Mouse (Mus musculus) forebrain, embryonic 15.5 days (tissue): ENCODE measurements around the gene Zfp846. TPM values are rescaled to one million over a fixed set of nuclear protein-coding genes. Genes with fewer than 3 reads are reported as not detected.
"Not testable (repeated sequence)": the region's sequence is repeated elsewhere in the genome, so short reads cannot be mapped to it uniquely, and the experiment has no call there.

ENCODE experiments used
- ATAC-seq: fragments of 200-750 bp; cut with Nextera tagmentation; replicated peaks from 2 replicates; pipeline ENCODE4 v1.8.0; 2017; ENCODE audit warnings: mild to moderate bottlenecking, moderate TSS enrichment, moderate library complexity
- H3K27ac ChIP-seq: fragments of 300-500 bp; sonication (generic); replicated peaks from 2 replicates; pipeline ENCODE4 v1.5.1; 2015; ENCODE audit warnings: mild to moderate bottlenecking, inconsistent platforms
- H3K27me3 ChIP-seq: fragments of 300-500 bp; sonication (generic); 2 replicates; pipeline ENCODE4 v1.6.1; 2015; ENCODE audit warnings: inconsistent platforms
- H3K36me3 ChIP-seq: fragments of 300-500 bp; sonication (generic); 2 replicates; pipeline ENCODE4 v1.6.1; 2015; ENCODE audit warnings: mild to moderate bottlenecking, inconsistent platforms
- H3K4me1 ChIP-seq: fragments of 300-500 bp; sonication (generic); 2 replicates; pipeline ENCODE4 v1.6.1; 2015; ENCODE audit warnings: inconsistent platforms
- H3K4me2 ChIP-seq: fragments of 300-500 bp; sonication (generic); replicated peaks from 2 replicates; pipeline ENCODE4 v1.6.1; 2015; ENCODE audit warnings: mild to moderate bottlenecking, inconsistent platforms
- H3K4me3 ChIP-seq: fragments of 300-500 bp; sonication (generic); 2 replicates; pipeline ENCODE4 v1.5.1; 2015; ENCODE audit warnings: mild to moderate bottlenecking, inconsistent platforms
- H3K9ac ChIP-seq: fragments of 300-500 bp; sonication (generic); replicated peaks from 2 replicates; pipeline ENCODE4 v1.6.1; 2015; ENCODE audit warnings: mild to moderate bottlenecking, inconsistent platforms
- H3K9me3 ChIP-seq: fragments of 300-500 bp; sonication (generic); 2 replicates; pipeline ENCODE4 v1.6.1; 2016; ENCODE audit warnings: inconsistent platforms
- WGBS: fragments of 180-500 bp; shearing (Covaris S2); methylation state at CpG from one replicate; pipeline ENCODE4 v1.1.7; 2015; ENCODE audit warnings: mixed read lengths; 5-methylcytosine and 5-hydroxymethylcytosine counted together
- polyA plus RNA-seq: library from polyadenylated mRNA; unstranded; fragments of >200 nt; fragmentation: Nextera tagmentation; extraction: Ambion mirVana; gene quantifications from 2 replicates; pipeline ENCODE4 v1.2.1, GENCODE M21; 2015

Gene Zfp846
- polyA plus RNA-seq, 1 experiment from 2014 or later = 47.4 TPM

DNA sequence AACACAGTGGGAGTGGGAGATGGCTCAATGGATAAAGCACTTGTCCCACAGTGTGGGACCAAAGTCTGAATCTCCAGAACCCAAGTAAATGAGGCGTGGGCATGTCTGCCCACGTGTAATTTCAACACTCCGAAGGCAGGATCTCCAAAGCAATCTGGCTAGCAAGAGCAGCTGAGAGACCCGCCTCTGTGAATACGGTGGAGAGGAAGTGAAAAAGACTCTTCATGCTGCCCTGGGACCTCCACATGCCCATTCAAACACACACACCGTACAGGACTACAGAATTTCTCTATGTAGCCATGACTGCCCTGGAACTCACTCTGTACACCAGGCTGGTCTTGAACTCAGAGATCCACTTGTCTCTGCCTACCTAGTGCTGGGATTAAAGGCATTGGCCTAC, 20.2 kb downstream of the Zfp846 start:
- Histone ChIP-seq H3K4me1 (peaks cover 2% of the 10 kb centered on the region), H3K4me2 (no peak overlapping the region), H3K27me3 (no peaks in the 10 kb centered on the region), H3K36me3 (peaks cover 24% of the 10 kb centered on the region), H3K27ac (no peak overlapping the region), H3K9ac (no peak overlapping the region), H3K4me3 (no peak overlapping the region), H3K9me3 (no peaks in the 10 kb centered on the region)
- 87% methylated on average over 6 of the region's 6 CpGs for WGBS
- ATAC-seq = no peak

DNA sequence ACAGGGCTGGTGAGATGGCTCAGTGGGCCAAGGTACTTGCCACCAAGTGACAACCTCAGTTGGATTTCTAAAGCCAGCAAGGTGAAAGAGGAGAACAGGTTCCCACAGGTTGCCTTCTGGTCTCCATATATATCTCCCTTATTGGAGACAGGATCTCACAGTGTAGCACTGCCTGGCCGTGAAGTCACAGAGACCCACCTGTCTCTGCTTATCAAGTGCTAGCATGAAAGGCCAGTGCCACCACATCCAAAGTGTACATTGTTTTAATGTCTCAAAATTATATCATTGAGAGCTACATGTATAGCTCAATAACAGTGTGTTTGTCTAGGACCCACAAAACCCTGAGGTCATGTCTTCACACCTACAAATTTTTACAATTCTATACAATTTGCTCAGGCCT, 25.2 kb downstream of the Zfp846 start:
- Histone ChIP-seq H3K4me3 (peak overlapping the region; percentile 80), H3K36me3 (peaks cover 12% of the 10 kb centered on the region), H3K27me3 (no peaks in the 10 kb centered on the region), H3K4me1 (peaks cover 12% of the 10 kb centered on the region), H3K9ac (no peak overlapping the region), H3K9me3 (no peaks in the 10 kb centered on the region), H3K4me2 (peak overlapping the region; percentile 68), H3K27ac (no peak overlapping the region; the same call in 1 of the 2 replicates)
- ATAC-seq = no peak
- 94% methylated on average over 1 of the region's 1 CpGs for WGBS

- WGBS = under 1% methylated on average over 57 of the region's 57 CpGs
- peak; percentile 89 for ATAC-seq
These were observed 26.2 kb downstream of the Zfp846 start for GRCm38 (mm10) chr9:20607100-20607974.

GRCm38 (mm10) chr9:20609831-20610464, 28.9 kb downstream of the Zfp846 start:
- 91% methylated on average over 5 of the region's 5 CpGs for WGBS
- H3K9me3 ChIP-seq = no peaks in the 10 kb centered on the region
- H3K4me1 ChIP-seq = peaks cover 12% of the 10 kb centered on the region
- H3K9ac ChIP-seq = no peak overlapping the region
- no peaks in the 10 kb centered on the region for H3K27me3 ChIP-seq
- H3K27ac ChIP-seq = no peak overlapping the region
- 0 out of 2 replicates have a peak, but pooled peaks cover 6% of the 10 kb centered on the region for H3K36me3 ChIP-seq
- no peak for ATAC-seq
- no peak overlapping the region for H3K4me2 ChIP-seq
- no peak overlapping the region for H3K4me3 ChIP-seq

More at GRCm38 (mm10) chr9:20607100-20607974, 26.2 kb downstream of the Zfp846 start:
- H3K27me3 ChIP-seq = no peaks in the 10 kb centered on the region
- H3K9me3 ChIP-seq = no peaks in the 10 kb centered on the region
- H3K4me1 ChIP-seq = peaks cover 12% of the 10 kb centered on the region
- H3K27ac ChIP-seq = peak overlapping the region; percentile 99
- H3K4me3 ChIP-seq = peak overlapping the region; percentile 80
- H3K36me3 ChIP-seq = peaks cover 8% of the 10 kb centered on the region; the same call in 1 of the 2 replicates
- peak overlapping the region; percentile 68 for H3K4me2 ChIP-seq
- peak overlapping the region; percentile 93 for H3K9ac ChIP-seq

GRCm38 (mm10) chr9:20611976-20612375, 30.9 kb downstream of the Zfp846 start:
- no peaks in the 10 kb centered on the region for H3K9me3 ChIP-seq
- no peak overlapping the region for H3K27ac ChIP-seq
- 0 out of 2 replicates have a peak, but pooled peaks cover 6% of the 10 kb centered on the region for H3K36me3 ChIP-seq
- WGBS = 78% methylated on average over 5 of the region's 5 CpGs
- H3K4me1 ChIP-seq = peaks cover 5% of the 10 kb centered on the region; the same call in 1 of the 2 replicates
- no peak overlapping the region for H3K9ac ChIP-seq
- H3K27me3 ChIP-seq = no peaks in the 10 kb centered on the region
- H3K4me3 ChIP-seq = no peak overlapping the region
- no peak for ATAC-seq
- H3K4me2 ChIP-seq = no peak overlapping the region

DNA sequence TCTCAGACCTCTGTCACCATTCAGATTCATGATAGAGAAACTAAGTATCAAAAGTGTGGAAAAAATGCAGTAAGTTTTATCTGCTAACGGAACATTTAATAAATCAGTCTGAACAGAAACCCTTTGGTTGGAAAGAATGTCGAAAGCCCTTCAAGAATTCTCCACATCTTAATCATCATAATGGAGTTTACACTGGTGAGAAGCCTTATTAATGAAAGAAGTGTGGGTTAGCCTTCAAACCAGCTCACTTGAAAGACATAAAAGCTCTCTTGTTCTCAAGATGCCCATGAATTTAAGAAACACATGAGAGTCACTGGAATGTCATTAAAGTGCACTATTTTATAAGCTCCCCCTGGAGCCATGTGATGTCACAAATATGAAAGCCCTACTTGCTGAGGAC, 35.6 kb downstream of the Zfp846 start:
- no peak overlapping the region for H3K9ac ChIP-seq
- H3K4me3 ChIP-seq = no peak overlapping the region
- H3K27me3 ChIP-seq = no peaks in the 10 kb centered on the region
- no peak for ATAC-seq
- no peak overlapping the region for H3K4me2 ChIP-seq
- H3K4me1 ChIP-seq = no peaks in the 10 kb centered on the region
- no peaks in the 10 kb centered on the region for H3K9me3 ChIP-seq
- H3K36me3 ChIP-seq = no peaks in the 10 kb centered on the region
- WGBS = 82% methylated on average over 2 of the region's 2 CpGs
- H3K27ac ChIP-seq = no peak overlapping the region

GRCm38 (mm10) chr9:20631332-20631731, 50.2 kb downstream of the Zfp846 start:
- Histone ChIP-seq H3K9ac (no peak overlapping the region), H3K4me1 (no peaks in the 10 kb centered on the region), H3K27me3 (no peaks in the 10 kb centered on the region), H3K9me3 (no peaks in the 10 kb centered on the region), H3K4me2 (no peak overlapping the region), H3K27ac (no peak overlapping the region), H3K4me3 (no peak overlapping the region), H3K36me3 (no peaks in the 10 kb centered on the region)
- WGBS = 97% methylated on average over 2 of the region's 2 CpGs
- ATAC-seq = no peak

- not testable (repeated sequence) for H3K9ac ChIP-seq, H3K27me3 ChIP-seq, H3K27ac ChIP-seq, ATAC-seq, H3K4me3 ChIP-seq, H3K4me2 ChIP-seq, H3K4me1 ChIP-seq, H3K9me3 ChIP-seq
- peaks cover 14% of the 10 kb centered on the region for H3K36me3 ChIP-seq
- 94% methylated on average over 8 of the region's 8 CpGs for WGBS
These were observed 54.6 kb downstream of the Zfp846 start for GRCm38 (mm10) chr9:20635676-20636075.

- ATAC-seq = no peak
- H3K4me2 ChIP-seq = no peak overlapping the region
- peaks cover 7% of the 10 kb centered on the region for H3K4me1 ChIP-seq
- no peaks in the 10 kb centered on the region for H3K27me3 ChIP-seq
- no peaks in the 10 kb centered on the region for H3K9me3 ChIP-seq
- H3K9ac ChIP-seq = no peak overlapping the region
- H3K4me3 ChIP-seq = no peak overlapping the region
- H3K27ac ChIP-seq = no peak overlapping the region
- peaks cover 14% of the 10 kb centered on the region for H3K36me3 ChIP-seq
- WGBS = 90% methylated on average over 3 of the region's 3 CpGs
These were observed 55.2 kb downstream of the Zfp846 start for GRCm38 (mm10) chr9:20636256-20636655.

DNA sequence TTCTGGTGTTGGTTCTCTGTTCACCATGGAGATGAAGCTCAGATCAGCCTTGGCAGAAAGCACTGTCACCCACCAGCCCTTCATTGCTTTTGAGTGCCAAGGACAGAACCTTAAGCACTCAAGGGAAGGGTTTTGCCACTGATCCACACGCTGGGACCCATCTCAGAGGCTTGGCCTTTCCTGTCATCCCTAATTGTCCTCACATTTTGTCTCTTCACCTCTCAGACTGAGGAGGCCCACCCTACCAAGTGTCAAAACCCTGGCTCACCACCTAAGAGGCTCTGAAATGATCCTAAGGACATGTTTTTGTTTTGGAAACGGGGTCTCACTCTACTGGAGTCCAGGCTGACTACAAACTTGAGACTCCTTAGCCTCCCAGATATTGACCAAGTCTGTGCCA, 55.7 kb downstream of the Zfp846 start:
- Histone ChIP-seq H3K27me3 (no peaks in the 10 kb centered on the region), H3K27ac (no peak overlapping the region), H3K9me3 (no peaks in the 10 kb centered on the region), H3K4me3 (no peak overlapping the region), H3K36me3 (peaks cover 14% of the 10 kb centered on the region), H3K4me2 (no peak overlapping the region), H3K9ac (no peak overlapping the region), H3K4me1 (peaks cover 13% of the 10 kb centered on the region)
- ATAC-seq = no peak
- 86% methylated on average over 2 of the region's 2 CpGs for WGBS

DNA sequence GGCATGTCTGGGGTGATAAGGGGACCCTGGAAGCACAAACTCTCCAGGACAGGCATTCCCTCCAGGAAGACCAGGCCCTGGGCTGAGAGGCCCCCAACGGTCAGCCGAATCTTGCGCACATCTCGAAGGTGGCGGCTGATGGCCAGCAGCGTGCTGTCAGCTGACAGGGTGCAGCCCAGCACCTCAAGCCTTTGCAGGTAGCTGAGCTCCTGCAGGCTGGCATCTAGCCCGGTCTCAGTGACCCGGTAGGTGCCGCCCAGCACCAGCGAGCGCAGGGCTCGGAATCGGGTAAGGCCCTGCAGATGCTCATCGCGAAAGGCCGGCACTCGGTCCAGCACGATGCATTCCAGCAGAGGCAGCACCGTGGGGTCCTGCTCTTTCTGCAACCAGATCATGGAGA, 57.5 kb downstream of the Zfp846 start:
- Histone ChIP-seq H3K4me3 (no peak overlapping the region), H3K36me3 (peaks cover 14% of the 10 kb centered on the region), H3K9me3 (no peaks in the 10 kb centered on the region), H3K9ac (no peak overlapping the region), H3K4me2 (no peak overlapping the region), H3K27me3 (no peaks in the 10 kb centered on the region), H3K27ac (no peak overlapping the region), H3K4me1 (peaks cover 27% of the 10 kb centered on the region)
- ATAC-seq = no peak
- WGBS = 97% methylated on average over 19 of the region's 19 CpGs

GRCm38 (mm10) chr9:20639486-20639885, 58.4 kb downstream of the Zfp846 start:
- peaks cover 32% of the 10 kb centered on the region for H3K4me1 ChIP-seq
- no peaks in the 10 kb centered on the region for H3K27me3 ChIP-seq
- no peak overlapping the region for H3K4me2 ChIP-seq
- H3K27ac ChIP-seq = no peak overlapping the region
- H3K9ac ChIP-seq = no peak overlapping the region
- H3K9me3 ChIP-seq = no peaks in the 10 kb centered on the region
- 94% methylated on average over 4 of the region's 4 CpGs for WGBS
- H3K4me3 ChIP-seq = no peak overlapping the region
- H3K36me3 ChIP-seq = peaks cover 14% of the 10 kb centered on the region
- ATAC-seq = no peak
